Mouse (Mus musculus) lung, postnatal 0 days (tissue): ENCODE measurements at regions not wholly inside any gene's neighbourhood (a gene's known extent, or its start where the extent isn't known, plus 50 kb on each side); places are given as distances from the start of the nearest gene placed in this dataset.

Source experiments
- CTCF ChIP-seq: IDR thresholded peaks from 2 replicates; pipeline ENCODE4 v1.5.1; 2016; ENCODE audit warnings: antibody characterized with exemption, mild to moderate bottlenecking
- EP300 ChIP-seq: IDR thresholded peaks from 2 replicates; pipeline ENCODE4 v1.6.1; 2016; ENCODE audit warnings: antibody characterized with exemption, mild to moderate bottlenecking, control low read depth

- TF ChIP-seq CTCF (no peak), EP300 (no peak)
Observed at GRCm38 (mm10) chr16:63031035-63031434, 176.9 kb downstream of the Pros1 start.
